Mouse (Mus musculus): Measurements from ENCODE around the gene Myo16.
A peak's percentile ranks its signal among the peaks of the same experiment; 100 is the strongest.

Gene Myo16

DNA sequence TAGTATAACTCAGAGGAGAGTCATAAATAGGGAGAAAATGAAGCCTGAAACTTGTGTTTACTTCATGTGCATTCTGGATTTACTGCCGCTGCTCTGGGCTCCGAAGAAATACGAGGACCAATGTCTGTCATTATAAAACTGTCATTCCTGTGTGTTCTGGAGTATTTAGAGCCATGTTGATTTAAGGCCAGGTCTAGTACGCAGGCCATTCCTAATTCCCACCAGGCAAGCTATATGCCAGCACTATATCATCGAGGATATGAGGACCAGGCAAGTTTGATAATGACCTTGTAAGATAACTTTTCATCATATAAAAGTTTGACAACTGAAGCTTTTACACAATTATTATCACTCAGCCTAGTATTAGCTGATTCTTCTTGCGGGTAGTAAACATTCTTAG, 153.6 kb downstream of the Myo16 start:
- DNase-seq = no peak

DNA sequence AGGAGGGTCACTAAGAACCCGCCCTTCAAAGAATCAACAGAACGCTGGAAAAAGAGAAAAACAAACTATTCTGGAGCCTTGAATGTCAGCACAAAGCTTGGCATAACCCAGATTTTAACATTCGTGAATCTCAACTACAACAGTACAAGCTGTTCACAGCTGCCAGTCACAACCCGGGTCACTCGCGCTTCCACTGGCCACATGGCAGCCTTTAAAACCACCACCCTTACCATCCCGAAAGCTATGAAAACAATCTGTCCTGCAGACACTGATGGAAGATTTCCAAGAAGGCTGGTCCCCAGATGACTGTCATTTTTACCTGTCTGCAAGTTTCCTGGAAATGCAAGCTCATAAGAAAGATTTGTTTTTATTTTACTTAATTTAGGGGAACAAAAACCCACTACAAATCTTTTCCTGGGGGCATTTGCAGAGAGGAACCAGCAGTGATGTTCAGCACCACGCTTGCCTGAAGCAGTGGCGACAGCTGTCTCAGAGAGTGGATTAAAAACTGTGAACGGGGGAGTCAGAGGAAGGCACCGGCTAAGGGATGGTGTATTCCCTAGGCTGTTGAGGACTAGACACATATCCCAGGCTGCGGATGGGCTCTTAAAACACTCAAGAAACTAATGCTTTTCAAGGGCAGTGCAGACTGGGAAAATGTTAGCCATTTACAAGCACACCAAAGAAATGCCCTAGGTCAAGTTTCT, 154.2 kb downstream of the Myo16 start:
- peak; percentile 50 for DNase-seq

DNA sequence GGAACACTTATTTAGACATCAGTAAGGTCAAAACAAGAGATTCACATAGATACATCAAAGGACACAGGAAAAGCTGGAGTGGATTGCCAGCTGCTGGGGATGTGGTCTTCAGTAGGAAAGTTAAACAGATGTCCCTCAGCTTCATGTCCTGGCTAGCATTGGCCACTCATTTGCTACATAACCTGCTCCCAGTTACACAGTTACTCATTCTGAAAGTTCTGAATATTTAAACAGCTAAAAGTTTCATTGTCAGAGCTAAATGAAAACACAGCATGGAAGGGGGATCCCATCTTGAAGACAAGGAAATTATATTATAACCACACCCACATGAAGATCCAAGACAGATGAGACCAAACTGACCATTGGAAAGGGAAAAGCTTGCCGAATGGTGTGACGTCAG, 156.8 kb downstream of the Myo16 start:
- no peak for DNase-seq

DNA sequence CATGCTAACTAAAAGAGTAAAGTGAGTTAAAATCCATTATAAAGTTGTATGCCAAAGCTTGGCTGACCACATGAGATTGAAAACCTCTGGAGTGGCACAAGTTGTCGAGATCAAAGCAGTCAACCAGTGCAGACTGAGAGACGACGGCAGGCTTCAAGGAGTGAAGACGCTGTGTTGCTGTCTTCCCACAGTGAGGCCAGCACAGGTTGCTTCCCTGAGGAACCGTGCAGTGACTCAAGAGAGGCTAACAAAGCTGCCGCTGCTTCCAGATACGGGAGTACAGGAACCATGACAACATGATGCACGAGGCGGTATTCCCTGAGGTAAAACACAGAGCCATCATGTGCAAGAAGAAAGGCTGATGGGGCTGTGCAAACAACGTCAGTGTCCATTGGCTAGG, 158.6 kb downstream of the Myo16 start:
- DNase-seq = peak; percentile 34

DNA sequence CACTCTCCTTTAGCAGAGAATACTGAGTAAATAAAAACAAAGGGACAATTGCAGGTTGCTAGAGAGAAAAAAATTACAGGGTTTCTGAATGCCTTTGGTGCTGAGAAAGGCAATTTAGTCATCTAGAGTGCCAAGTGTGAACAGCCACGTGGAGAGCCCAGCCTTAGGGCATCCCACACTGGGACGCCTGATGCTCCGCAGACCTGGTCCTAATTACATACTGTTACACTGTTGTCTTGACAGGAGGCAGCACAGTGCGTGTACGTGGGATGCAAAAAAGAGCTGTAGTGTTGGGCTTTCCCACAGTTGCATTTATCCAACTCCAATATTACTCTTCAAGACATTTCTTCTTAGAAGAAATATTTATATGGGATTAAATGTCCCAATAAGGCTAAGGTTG, 162.5 kb downstream of the Myo16 start:
- DNase-seq = no peak

DNA sequence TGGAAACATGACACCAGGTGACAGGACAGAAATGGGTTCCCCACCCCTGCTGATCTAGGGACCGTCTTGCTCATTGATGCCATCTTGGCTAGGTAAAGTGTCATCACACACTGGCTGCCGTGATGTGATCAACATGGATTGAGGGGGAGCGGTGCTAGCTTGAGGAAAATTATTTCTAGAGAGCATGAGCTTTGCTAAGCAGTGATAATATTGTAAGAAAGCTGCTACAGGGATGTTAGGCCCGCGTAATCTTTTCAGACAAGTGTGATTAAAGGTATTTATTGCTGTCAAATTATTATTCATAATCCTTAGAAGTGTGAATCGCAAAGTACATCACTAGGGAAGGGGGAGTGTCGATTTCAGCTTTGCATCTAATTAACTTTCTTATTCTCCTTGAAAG, 164.4 kb downstream of the Myo16 start:
- DNase-seq = no peak

DNA sequence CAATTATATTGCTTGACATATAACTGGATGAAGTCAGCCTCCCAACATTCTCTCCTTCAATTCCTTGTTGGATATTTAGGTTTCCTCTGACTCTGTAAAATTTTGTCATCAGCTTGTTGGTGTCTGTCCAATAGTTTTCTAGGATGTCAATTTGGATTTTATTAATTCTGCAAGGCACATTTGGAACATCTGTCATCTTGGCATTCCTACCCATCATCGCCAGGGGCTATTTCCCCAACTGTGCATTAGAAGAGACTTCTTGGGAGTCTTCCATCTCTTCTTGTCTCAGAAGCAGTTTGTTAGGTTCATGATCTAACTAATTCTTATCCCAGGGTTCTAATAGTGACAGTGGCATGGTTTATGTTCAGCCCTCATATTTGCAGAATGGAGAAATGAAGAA, 196.7 kb downstream of the Myo16 start:
- no peak for DNase-seq

DNA sequence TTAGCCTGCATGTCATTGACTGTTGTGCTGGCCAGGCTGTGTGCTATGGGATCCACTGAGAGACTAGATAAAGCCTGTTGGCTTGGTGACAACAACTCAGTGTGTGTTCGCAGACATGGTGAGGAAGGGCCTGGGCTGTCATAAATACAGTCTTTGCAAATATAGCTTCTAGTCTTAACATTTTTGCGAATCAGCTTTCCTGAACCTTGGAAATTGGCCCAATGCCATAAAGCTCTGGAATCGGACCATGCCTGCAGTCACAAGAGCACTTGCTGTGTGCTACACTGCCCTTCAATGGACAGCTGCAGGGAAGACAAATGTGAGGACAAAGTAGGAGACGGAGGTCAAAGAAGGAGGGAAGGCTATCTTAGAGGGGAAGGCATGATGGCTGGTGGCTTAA, 205.0 kb downstream of the Myo16 start:
- no peak for DNase-seq

DNA sequence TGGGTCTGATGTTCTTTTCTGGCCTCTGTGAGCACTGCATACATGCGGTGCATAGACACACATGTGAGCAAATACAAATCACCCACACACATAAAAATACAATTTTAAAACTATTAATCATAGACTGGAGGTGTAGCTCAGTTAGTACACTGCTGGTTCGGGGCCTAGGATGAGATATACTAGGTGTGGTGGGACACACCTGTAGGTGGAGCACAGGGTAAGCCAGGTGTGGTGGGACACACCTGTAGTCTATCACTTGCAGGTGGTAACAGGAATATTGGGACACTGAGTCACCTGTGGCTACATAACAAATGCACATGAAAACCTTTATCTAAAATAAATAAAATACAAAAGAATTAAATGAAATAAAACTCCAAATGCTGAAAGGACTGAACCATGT, 209.2 kb downstream of the Myo16 start:
- DNase-seq = no peak

DNA sequence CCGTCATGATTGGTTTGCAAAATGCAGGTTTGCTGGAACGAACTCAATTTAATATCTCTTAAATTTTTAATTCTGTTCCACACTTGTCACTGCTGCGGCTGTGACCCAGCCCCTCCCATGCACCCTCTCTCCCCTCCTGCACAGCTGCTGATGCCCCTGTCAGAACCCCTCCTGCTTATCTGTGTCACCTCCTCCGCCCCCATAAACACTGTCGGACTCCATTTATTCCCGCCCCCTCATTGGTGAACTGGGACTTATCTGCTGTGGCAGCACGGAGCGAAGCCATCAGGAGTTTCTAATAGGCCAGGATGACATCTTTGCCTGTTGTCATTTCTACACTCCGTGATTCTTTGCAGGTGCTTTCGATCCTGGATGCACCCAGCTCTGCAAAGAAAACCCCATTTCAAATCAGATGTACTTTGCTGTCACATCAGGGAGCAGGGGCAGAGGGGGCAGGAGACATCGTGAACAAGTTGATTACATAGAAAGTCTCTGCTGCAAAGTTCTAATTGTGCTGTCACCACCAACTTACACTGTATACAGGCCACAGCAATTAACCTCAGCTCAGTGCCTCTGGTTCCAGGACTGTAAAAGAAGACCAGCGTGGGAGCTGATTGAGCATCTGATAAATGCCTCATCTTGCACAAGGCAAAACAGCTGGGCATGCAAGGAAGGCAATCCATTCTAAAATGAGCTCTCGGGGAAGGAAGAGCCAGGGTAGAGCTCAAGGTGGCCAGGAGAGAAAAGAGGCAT, 210.1 kb downstream of the Myo16 start:
- peak; percentile 66 for DNase-seq

DNA sequence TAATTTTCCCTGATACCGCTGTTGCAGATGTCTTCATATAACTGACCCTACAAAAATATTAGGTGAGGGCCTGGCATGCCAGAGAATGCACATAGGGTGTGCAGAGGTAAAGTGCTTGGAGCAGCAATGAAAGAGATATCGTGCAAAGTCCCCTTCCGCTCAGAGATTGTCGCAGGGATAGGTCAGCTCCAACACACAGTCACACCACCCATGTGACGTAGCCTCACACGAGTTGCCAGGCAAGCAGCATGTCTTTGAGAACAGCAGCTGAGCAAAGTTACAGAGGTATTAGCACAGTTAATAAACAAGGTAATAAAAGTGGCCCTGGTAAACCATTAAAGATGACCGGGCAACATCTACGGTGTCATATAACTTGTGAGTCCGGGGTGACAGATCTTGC, 212.4 kb downstream of the Myo16 start:
- no peak for DNase-seq

DNA sequence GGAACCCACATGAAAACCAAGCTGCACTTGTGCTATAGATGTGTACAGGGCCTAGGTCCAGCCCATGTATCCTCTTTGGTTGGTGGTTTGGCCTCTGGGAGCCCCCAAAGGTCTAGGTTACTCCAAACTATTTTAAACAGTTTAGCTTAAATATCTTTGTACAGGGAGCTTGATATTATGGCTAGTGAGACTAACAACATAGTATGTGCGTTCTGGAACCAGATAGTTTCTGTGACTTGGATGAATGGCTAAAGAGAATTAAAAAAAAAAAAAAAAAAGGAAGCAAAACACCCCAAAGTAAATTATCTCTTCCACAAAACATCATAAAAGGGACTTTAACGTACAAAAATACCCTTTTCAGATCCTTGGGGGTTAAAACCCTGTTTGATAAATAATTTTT, 218.9 kb downstream of the Myo16 start:
- no peak for DNase-seq

DNA sequence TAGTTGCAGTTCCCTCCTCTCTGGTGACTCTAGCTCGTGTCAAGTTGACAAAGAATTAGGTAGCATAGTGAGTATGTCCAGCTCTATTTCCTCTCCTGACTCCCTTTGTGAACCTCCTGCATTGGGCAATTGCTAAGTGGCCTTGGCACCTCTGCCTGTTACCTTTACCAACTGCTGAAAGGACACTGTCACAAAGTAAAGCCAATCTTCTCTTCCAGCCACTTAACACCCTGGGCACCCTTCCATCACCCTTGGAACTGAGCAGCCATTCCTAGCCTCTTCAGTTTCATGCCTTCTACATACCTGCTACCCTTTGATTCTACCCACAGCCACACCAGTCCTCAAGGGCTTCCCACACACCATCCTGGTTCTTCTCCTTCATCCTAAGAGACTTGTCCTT, 233.4 kb downstream of the Myo16 start:
- DNase-seq = no peak

DNA sequence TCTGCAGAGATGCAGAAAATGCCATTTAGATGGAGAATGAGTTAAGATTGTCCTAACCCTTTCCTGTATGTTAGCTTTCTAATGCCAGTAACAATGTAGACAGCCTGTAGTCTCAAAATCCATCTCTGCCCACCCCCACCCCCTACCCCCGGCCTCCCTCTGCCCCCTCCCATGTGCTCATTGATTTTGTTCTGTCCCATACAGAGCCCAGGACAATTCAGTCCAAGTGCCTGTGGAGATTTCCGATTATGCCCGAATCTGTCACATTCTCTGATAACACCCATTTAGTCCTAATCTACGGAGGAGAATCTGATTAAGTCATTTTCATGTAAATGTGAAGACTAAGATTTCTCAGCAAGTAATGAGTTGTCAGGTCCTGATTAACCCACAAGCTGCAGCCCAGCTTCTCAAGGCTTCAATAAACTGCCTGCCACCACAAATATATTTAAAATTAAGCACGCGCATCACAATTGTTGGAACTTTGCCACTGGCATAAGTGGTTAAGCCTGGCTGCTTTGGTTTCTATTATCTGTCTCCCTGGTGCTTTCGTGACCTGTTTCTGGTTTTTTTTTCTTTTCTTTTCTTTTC, 237.5 kb downstream of the Myo16 start:
- DNase-seq = no peak

DNA sequence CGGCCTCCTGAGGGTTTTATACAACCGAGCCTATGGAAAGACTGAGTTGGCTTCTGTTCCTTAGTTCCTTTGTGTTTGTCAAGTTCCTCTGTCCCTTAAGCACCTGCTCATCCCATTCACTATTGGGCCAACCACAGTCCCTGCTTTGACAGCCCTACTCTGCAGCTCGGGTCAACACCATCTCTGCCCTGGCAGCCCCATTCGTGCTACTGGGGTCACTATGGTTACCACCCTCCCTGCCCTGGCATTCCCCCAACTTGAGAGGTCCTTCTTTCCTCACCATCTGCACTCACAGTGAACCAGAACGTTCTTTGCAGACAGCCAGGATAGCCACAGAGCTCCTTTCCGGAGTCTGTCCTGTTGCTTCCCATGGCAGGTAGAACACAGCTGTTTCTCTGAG, 238.2 kb downstream of the Myo16 start:
- peak; percentile 52 for DNase-seq

DNA sequence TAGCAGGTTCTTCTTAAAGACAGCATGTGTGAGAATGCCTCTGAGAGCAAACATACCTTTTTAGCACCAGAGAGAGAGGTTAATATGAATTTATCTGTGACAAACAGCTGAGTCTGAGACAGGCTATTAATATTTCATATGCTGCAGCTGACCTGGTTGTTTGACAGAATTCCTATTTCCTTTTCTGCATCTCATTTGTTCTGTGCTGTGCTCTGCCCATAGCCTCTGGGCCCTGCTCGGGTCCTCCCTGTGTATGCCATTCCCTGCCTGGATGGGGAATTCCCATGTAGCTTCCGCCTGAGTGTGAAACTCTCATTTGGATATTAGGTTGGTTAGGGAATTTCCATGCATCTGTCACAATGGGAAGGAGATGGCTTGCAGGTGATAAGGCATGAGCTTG, 240.8 kb downstream of the Myo16 start:
- DNase-seq = peak; percentile 23

DNA sequence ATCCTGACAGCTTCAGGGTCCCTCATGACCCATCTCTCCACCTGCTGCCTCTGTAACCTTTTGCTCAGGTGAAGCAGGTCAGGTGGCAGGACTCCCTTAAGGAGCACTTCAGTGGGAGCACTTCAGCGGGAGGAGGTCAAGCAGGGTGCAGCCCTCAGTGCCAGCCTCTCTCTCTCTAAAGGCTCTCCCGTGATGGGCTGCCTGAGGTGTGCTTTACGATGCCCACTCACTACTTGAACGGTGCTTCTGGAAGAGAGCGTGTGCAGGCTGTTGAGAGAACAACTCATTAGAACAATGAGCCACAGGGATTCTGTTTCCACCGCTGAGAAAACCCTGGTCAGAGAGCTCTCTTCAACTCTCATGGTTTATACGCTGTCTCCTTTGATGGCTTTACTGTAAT, 241.4 kb downstream of the Myo16 start:
- DNase-seq = no peak

DNA sequence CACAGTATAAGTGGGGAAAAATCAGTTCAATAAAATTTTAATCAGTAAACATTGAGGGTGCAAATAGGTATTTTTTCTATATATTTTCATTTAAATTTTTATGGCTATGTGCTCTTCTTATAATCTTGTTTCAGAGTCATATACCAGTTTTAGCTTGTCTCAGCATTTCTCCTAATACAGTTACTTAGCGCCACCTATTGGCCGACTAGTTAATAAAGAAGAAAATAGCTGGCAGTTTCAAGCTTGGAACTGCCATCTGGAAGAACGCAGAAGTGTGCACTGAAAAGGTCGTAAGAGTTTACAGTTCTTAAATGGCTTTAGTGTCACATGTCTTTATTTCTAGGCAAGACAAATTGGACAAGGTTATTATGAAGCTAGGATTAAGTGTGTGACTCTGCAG, 248.9 kb downstream of the Myo16 start:
- peak; percentile 83 for DNase-seq

DNA sequence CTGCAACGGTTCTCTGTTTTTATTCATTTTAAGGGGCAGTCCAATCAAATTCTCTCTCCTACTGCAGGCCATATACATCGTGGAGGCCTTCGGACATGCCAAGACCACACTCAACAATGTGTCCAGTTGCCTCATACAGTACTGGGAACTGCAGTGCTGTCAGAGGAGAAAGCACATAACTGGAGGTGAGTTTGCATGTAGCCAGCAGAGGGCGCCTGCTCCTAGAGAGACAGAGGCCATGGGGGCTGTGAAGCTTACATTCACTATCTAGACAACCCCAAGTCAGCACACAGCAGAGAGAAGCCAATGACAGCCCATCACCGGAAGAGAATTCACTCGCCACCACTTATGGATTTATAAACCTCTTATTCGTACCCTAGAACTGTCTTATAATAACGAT, 251.8 kb downstream of the Myo16 start:
- peak; percentile 75 for DNase-seq

DNA sequence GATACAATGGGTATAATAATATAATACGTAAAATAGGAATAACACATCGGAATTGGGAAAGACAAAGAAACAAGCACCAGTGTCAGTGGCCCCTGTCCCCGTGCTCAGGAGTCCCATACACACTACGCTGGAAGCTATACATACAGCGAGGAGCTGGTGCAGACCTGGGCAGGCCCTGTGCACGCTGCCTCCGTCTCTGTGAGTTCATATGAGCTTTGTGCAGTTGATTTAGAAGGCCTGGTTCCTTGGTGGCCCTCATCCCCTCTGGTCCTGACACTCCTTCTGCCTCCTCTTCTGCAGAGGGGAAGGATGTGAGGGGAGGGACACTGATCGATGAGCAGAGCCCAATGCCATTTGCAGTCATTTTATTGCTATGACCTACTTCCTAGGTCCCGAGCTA, 255.3 kb downstream of the Myo16 start:
- DNase-seq = no peak

DNA sequence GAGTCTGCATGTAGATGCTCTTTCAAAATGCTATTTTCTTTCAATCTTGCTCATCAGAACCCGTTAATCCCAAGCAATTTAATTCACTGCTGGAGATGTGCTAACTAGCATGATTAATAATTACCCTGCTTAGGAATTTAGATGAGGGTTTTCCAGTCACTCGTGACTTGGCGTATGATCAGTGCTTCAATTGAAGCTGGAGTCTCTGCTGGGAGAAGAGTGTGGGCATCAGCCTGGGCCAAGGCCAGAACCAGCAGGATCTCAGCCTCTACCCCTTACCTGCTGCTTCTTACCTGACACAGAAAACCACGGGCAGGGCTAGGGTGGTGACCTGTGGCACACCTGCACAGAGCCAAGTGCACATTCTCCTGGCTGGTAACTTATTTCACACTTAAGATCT, 257.8 kb downstream of the Myo16 start:
- no peak for DNase-seq

DNA sequence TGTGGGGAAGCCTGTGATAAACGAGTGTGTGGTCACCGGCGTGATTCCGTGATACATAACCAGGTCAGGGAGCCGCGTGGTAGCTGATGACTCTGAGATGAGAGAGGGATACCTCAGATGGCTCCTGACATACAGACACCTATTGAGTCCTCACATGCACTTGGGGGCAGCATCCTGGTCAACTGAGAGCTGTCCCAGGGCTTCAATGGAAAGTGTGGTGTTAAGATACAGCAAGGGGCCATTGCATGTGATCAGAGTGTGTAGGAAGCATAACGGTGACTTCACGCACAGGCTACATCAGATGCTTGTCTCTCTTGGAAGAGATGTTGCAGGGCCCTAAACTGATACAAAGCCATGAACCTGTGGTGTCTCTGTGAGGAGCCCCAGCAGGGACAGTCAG, 260.2 kb downstream of the Myo16 start:
- no peak for DNase-seq

DNA sequence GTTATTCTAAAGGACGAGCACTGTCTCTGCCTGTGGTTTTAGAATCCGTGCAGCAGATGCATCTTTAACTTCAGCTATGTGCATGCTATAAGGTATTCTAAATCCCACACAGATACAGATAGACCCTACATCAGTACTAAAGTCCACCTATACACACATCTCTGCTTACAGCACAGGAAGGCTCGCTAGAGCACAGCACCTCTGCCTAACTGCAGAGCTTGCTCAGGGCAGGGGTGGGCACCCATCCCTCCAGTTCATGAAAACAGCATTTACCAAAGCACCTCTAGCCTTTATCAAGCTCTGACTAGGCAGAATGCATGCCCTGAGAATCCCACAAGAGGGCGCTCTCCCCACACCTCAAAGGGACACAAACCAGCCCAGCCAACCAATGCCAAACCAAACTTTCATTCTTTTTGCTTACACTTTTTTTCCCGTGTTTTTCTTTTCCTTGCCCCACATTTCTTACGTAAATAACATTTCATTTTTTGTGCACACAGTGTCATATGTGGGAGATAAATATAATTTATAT, 261.0 kb downstream of the Myo16 start:
- peak; percentile 76 for DNase-seq

DNA sequence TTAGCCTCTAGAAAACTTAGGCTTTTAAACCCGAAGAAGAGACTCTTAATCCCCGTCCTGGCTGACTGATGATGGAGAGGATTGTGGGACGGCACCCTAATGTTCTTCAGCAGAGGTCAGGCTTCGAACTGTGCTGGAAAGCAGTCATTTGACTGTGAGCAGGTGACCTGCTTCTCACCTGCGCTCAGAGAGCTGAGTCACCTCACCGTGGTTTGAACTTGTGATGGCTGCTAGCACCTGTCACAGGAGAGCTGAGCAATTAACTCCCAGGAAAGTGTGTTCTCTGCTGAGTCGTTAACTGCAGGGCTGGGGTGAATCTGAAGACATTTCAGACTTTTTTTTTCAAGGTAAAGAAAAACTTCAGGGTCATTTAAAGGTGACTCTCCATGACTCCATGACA, 261.6 kb downstream of the Myo16 start:
- no peak for DNase-seq

Measured in retina, postnatal 1 day (tissue).